ENCODE assay signal across 26 mouse cellular contexts in genomic region chr9:108970623-108971022, GRCm38 (mm10). TPM values are rescaled to one million over a fixed set of nuclear protein-coding genes. Genes with fewer than 3 reads are reported as not detected.
A peak's percentile ranks its signal among the peaks of the same experiment; 100 is the strongest.
DNase-seq lines count a peak whose midpoint lies in the region; ATAC-seq and TF ChIP-seq lines count a peak whose summit lies in the region.
"Had no signal": no experiment of that assay in that cellular context is flagged by ENCODE, and none has a peak within 500 bp of the region (broad histone marks: within the 10 kb centered on the region; RNA-seq: fewer than 3 reads in every experiment).

No protein-coding gene starts in this region.

- no peak overlapping the region for H3K4me2 ChIP-seq in heart, postnatal 0 days (ENCODE audit: low read depth, low read length)
- H3K4me2 ChIP-seq: embryonic facial prominence, embryonic 12.5 days; forebrain, embryonic 13.5 days; forebrain, embryonic 15.5 days had no signal

- peaks cover 4% of the 10 kb centered on the region for H3K4me1 ChIP-seq in heart, postnatal 0 days (ENCODE audit: control insufficient read depth, insufficient read depth)
- H3K4me1 ChIP-seq in heart, embryonic 10.5 days, result peaks cover 13% of the 10 kb centered on the region; the same call in 1 of the 2 replicates
- H3K4me1 ChIP-seq: embryonic facial prominence, embryonic 12.5 days; forebrain, embryonic 13.5 days; forebrain, embryonic 15.5 days had no signal

- H3K4me3 ChIP-seq in heart, postnatal 0 days (ENCODE audit: low read depth, low read length), result no peak overlapping the region
- no peak overlapping the region for H3K4me3 ChIP-seq in heart, embryonic 10.5 days
- H3K4me3 ChIP-seq: embryonic facial prominence, embryonic 10.5 days; embryonic facial prominence, embryonic 12.5 days; forebrain, embryonic 13.5 days; forebrain, embryonic 15.5 days had no signal

- DNase-seq in heart, postnatal 0 days (ENCODE audit: low spot score), result peak; percentile 55
- no peak for DNase-seq in heart, postnatal 25 days (ENCODE audit: low spot score)
- DNase-seq in heart, postnatal 4 days, result peak; percentile 39
- DNase-seq in heart, embryonic 10.5 days (ENCODE audit: low spot score), result no peak
- no peak for DNase-seq in right cerebral cortex, postnatal 4 days
- DNase-seq: adrenal gland, adult 2 months; adrenal gland, postnatal 10 days; adrenal gland, postnatal 25 days; cerebellum, adult 11 months; cerebellum, adult 18-20 months; cerebellum, adult 8-10 months; cerebellum, adult 9-11 months; cerebellum, postnatal 14 days; cerebellum, postnatal 36 days; embryo, embryonic 11 days had no signal

- no peak overlapping the region for H3K9ac ChIP-seq in heart, postnatal 0 days (replicated peaks; ENCODE audit: low read depth, low read length)
- H3K9ac ChIP-seq: embryonic facial prominence, embryonic 12.5 days; forebrain, embryonic 13.5 days; forebrain, embryonic 15.5 days had no signal

- no peaks in the 10 kb centered on the region for H3K36me3 ChIP-seq in heart, postnatal 0 days (replicated peaks; ENCODE audit: control insufficient read depth, insufficient read depth, low read length)
- no peaks in the 10 kb centered on the region for H3K36me3 ChIP-seq in heart, embryonic 10.5 days
- H3K36me3 ChIP-seq: embryonic facial prominence, embryonic 10.5 days; forebrain, embryonic 15.5 days had no signal

- ATAC-seq in heart, postnatal 0 days (ENCODE audit: insufficient read depth, low read depth), result peak; percentile 80
- peak; percentile 63 for ATAC-seq in megakaryocyte progenitor cell, adult 5-6 weeks (replicated peaks; ENCODE audit: poor library complexity)
- ATAC-seq in megakaryocyte-erythroid progenitor cell, adult 5-6 weeks (replicated peaks; ENCODE audit: low FRiP score, low TSS enrichment, poor library complexity, severe bottlenecking), result peak; percentile 39
- ATAC-seq: forebrain, embryonic 13.5 days; forebrain, embryonic 15.5 days had no signal

- TF ChIP-seq CTCF in heart, postnatal 0 days (IDR thresholded peaks at IDR 0.05; ENCODE audit: low read depth), result no peak

- H3K27ac ChIP-seq in heart, postnatal 0 days (ENCODE audit: low read depth), result no peak overlapping the region
- no peak overlapping the region for H3K27ac ChIP-seq in heart, embryonic 10.5 days
- H3K27ac ChIP-seq: embryonic facial prominence, embryonic 10.5 days; embryonic facial prominence, embryonic 12.5 days; forebrain, embryonic 13.5 days; forebrain, embryonic 15.5 days had no signal

- H3K27me3 ChIP-seq in heart, postnatal 0 days (ENCODE audit: control insufficient read depth, insufficient read depth, low read length), result no peaks in the 10 kb centered on the region
- no peaks in the 10 kb centered on the region for H3K27me3 ChIP-seq in heart, embryonic 10.5 days (ENCODE audit: insufficient read depth, poor library complexity, severe bottlenecking)
- H3K27me3 ChIP-seq: embryonic facial prominence, embryonic 12.5 days; forebrain, embryonic 13.5 days; forebrain, embryonic 15.5 days had no signal

- whole genome bisulfite sequencing in heart, postnatal 0 days, result 36% methylated on average over 8 of the region's 8 CpGs
- 75% methylated on average over 8 of the region's 8 CpGs for WGBS in heart, embryonic 10.5 days

- H3K9me3 ChIP-seq in heart, postnatal 0 days (replicated peaks; ENCODE audit: control insufficient read depth, low read length), result no peaks in the 10 kb centered on the region
- H3K9me3 ChIP-seq in heart, embryonic 10.5 days, result no peaks in the 10 kb centered on the region; the same call in 1 of the 2 replicates
- H3K9me3 ChIP-seq: embryonic facial prominence, embryonic 10.5 days; embryonic facial prominence, embryonic 12.5 days; forebrain, embryonic 13.5 days; forebrain, embryonic 15.5 days had no signal

- intact Hi-C loops in heart, postnatal 25 days (cut with DNase I), result no loop called here

- TF ChIP-seq EP300 in heart, postnatal 0 days (IDR thresholded peaks at IDR 0.05; ENCODE audit: low read depth), result peak; percentile 45; the same call in 1 of the 2 replicates

RNA-seq across cellular contexts. Expression of gene Ucn2, which starts 15.2 kb away (rescaled TPM):
- total RNA-seq in heart, postnatal 0 days (2014; rRNA removed; ENCODE audit: low replicate concordance), result not detected in 2 replicates
- polyA plus RNA-seq in heart, postnatal 0 days (2015; fragmentation: Nextera tagmentation; extraction: Ambion mirVana), result not detected in 2 replicates
- total RNA-seq in heart, postnatal 25 days (2021), result not detected
- not detected for total RNA-seq in heart, postnatal 4 days (2021)
- not detected in 2 replicates for polyA plus RNA-seq in heart, embryonic 10.5 days (2016; fragmentation: Nextera tagmentation; extraction: Ambion mirVana)
- total RNA-seq in megakaryocyte progenitor cell, adult 5-6 weeks (2015), result not detected in 2 replicates
- not detected in 2 replicates for total RNA-seq in megakaryocyte progenitor cell, adult 5-6 weeks (2017)
- total RNA-seq in megakaryocyte-erythroid progenitor cell, adult 5-6 weeks (2014; fragmentation: Nextera tagmentation), result 1.2 TPM in 1 of 2 replicates, not detected in the other
- not detected in 2 replicates for total RNA-seq in megakaryocyte-erythroid progenitor cell, adult 5-6 weeks (2017)
- total RNA-seq: common myeloid progenitor, adult 5-6 weeks had no signal
- polyA plus RNA-seq: embryonic facial prominence, embryonic 10.5 days; forebrain, embryonic 11.5 days; forebrain, embryonic 13.5 days; forebrain, embryonic 15.5 days had no signal

RNA-seq across cellular contexts. Expression of gene Col7a1, which starts 17.2 kb away (rescaled TPM):
- total RNA-seq in heart, postnatal 0 days (2014; rRNA removed; ENCODE audit: low replicate concordance), result 0.58 and 1.3 TPM in 2 replicates
- 0.47 and 0.57 TPM in 2 replicates for polyA plus RNA-seq in heart, postnatal 0 days (2015; fragmentation: Nextera tagmentation; extraction: Ambion mirVana)
- under 1 TPM; 0.23 to 0.61 TPM for total RNA-seq in heart, postnatal 25 days (2021)
- total RNA-seq in heart, postnatal 4 days (2021), result 1 to 10 TPM in 1 of 2 experiments, under 1 TPM in 1; 0.81 to 1.3 TPM
- polyA plus RNA-seq in heart, embryonic 10.5 days (2016; fragmentation: Nextera tagmentation; extraction: Ambion mirVana), result 1.0 and 1.8 TPM in 2 replicates
- total RNA-seq in megakaryocyte progenitor cell, adult 5-6 weeks (2015), result 0.02 and 0.12 TPM in 2 replicates
- 0.12 and 1.3 TPM in 2 replicates for total RNA-seq in megakaryocyte progenitor cell, adult 5-6 weeks (2017)
- 0.45 TPM in 1 of 2 replicates, not detected in the other for total RNA-seq in megakaryocyte-erythroid progenitor cell, adult 5-6 weeks (2014; fragmentation: Nextera tagmentation)
- total RNA-seq in megakaryocyte-erythroid progenitor cell, adult 5-6 weeks (2017), result 0.42 TPM in 1 of 2 replicates, not detected in the other

RNA-seq across cellular contexts. Expression of gene Pfkfb4, which starts 21.0 kb away (rescaled TPM):
- 4.0 and 7.6 TPM in 2 replicates for total RNA-seq in heart, postnatal 0 days (2014; rRNA removed; ENCODE audit: low replicate concordance)
- 2.3 and 3.1 TPM in 2 replicates for polyA plus RNA-seq in heart, postnatal 0 days (2015; fragmentation: Nextera tagmentation; extraction: Ambion mirVana)
- total RNA-seq in heart, postnatal 25 days (2021), result 1 to 10 TPM; 2.3 to 2.7 TPM
- total RNA-seq in heart, postnatal 4 days (2021), result 1 to 10 TPM; 3.4 TPM
- 6.9 and 9.4 TPM in 2 replicates for polyA plus RNA-seq in heart, embryonic 10.5 days (2016; fragmentation: Nextera tagmentation; extraction: Ambion mirVana)
- 3.9 and 5.9 TPM in 2 replicates for total RNA-seq in megakaryocyte progenitor cell, adult 5-6 weeks (2015)
- 12.8 and 13.5 TPM in 2 replicates for total RNA-seq in megakaryocyte progenitor cell, adult 5-6 weeks (2017)
- 6.2 and 22.7 TPM in 2 replicates for total RNA-seq in megakaryocyte-erythroid progenitor cell, adult 5-6 weeks (2014; fragmentation: Nextera tagmentation)
- 4.8 and 11.5 TPM in 2 replicates for total RNA-seq in megakaryocyte-erythroid progenitor cell, adult 5-6 weeks (2017)

RNA-seq across cellular contexts. Expression of gene Uqcrc1, which starts 34.2 kb away (rescaled TPM):
- 1,707 and 1,762 TPM in 2 replicates for total RNA-seq in heart, postnatal 0 days (2014; rRNA removed; ENCODE audit: low replicate concordance)
- polyA plus RNA-seq in heart, postnatal 0 days (2015; fragmentation: Nextera tagmentation; extraction: Ambion mirVana), result 1,738 and 1,782 TPM in 2 replicates
- 1,000 to 10,000 TPM; 2,451 to 2,563 TPM for total RNA-seq in heart, postnatal 25 days (2021)
- total RNA-seq in heart, postnatal 4 days (2021), result 1,000 to 10,000 TPM; 1,397 to 1,461 TPM
- 692 and 883 TPM in 2 replicates for polyA plus RNA-seq in heart, embryonic 10.5 days (2016; fragmentation: Nextera tagmentation; extraction: Ambion mirVana)
- 144 and 157 TPM in 2 replicates for total RNA-seq in megakaryocyte progenitor cell, adult 5-6 weeks (2015)
- total RNA-seq in megakaryocyte progenitor cell, adult 5-6 weeks (2017), result 256 and 338 TPM in 2 replicates
- 281 and 361 TPM in 2 replicates for total RNA-seq in megakaryocyte-erythroid progenitor cell, adult 5-6 weeks (2014; fragmentation: Nextera tagmentation)
- total RNA-seq in megakaryocyte-erythroid progenitor cell, adult 5-6 weeks (2017), result 283 and 345 TPM in 2 replicates

RNA-seq across cellular contexts. Expression of gene Tmem89, which starts 56.2 kb away (rescaled TPM):
- not detected in 2 replicates for total RNA-seq in heart, postnatal 0 days (2014; rRNA removed; ENCODE audit: low replicate concordance)
- not detected in 2 replicates for polyA plus RNA-seq in heart, postnatal 0 days (2015; fragmentation: Nextera tagmentation; extraction: Ambion mirVana)
- total RNA-seq in heart, postnatal 25 days (2021), result not detected
- not detected for total RNA-seq in heart, postnatal 4 days (2021)
- polyA plus RNA-seq in heart, embryonic 10.5 days (2016; fragmentation: Nextera tagmentation; extraction: Ambion mirVana), result not detected in 2 replicates
- 0.35 TPM in 1 of 2 replicates, not detected in the other for total RNA-seq in megakaryocyte progenitor cell, adult 5-6 weeks (2015)
- 0.08 TPM in 1 of 2 replicates, not detected in the other for total RNA-seq in megakaryocyte progenitor cell, adult 5-6 weeks (2017)
- 2.7 TPM in 1 of 2 replicates, not detected in the other for total RNA-seq in megakaryocyte-erythroid progenitor cell, adult 5-6 weeks (2014; fragmentation: Nextera tagmentation)
- total RNA-seq in megakaryocyte-erythroid progenitor cell, adult 5-6 weeks (2017), result not detected in 2 replicates
- total RNA-seq: adrenal gland, postnatal 10 days; adrenal gland, postnatal 25 days; common myeloid progenitor, adult 5-6 weeks; MEL had no signal
- polyA plus RNA-seq: C2C12; embryonic facial prominence, embryonic 10.5 days; embryonic facial prominence, embryonic 12.5 days; embryonic facial prominence, embryonic 14.5 days; forebrain, embryonic 11.5 days; forebrain, embryonic 13.5 days; forebrain, embryonic 15.5 days had no signal

Comparison
In these comparisons a context has a peak if more than half of its experiments do, and no peak if none do; other contexts are left out.
1. DNase-seq: peak in heart, postnatal 0 days (single experiment) and heart, postnatal 4 days (single experiment); none in heart, postnatal 25 days (single experiment), heart, embryonic 10.5 days (single experiment) and right cerebral cortex, postnatal 4 days (single experiment).
2. Peak in every context shown above with its lines, with median percentiles within 50 percentile points of each other: ATAC-seq.